Mouse (Mus musculus) left cerebral cortex, adult 8-10 months (tissue): ENCODE measurements around the gene Gm5726. TPM values are rescaled to one million over a fixed set of nuclear protein-coding genes. Genes with fewer than 3 reads are reported as not detected.
"Not testable (repeated sequence)": the region's sequence is repeated elsewhere in the genome, so short reads cannot be mapped to it uniquely, and the experiment has no call there.

Experiments
- DNase-seq, 2 experiments: peaks; one replicate each; pipeline ENCODE4 v3.0.0; 2022; ENCODE audit warnings: low spot score in 2 of 2
- total RNA-seq, 4 experiments: library from RNA; stranded (reverse); gene quantifications; 2 replicates each; pipeline ENCODE4 v1.2.4; 2022

Gm5726 gene
- not detected for total RNA-seq

GRCm38 (mm10) chr7:20545657-20546056 is at the start of gene Gm5726:
Gm5726 (minus strand) TSS chr7:20545757.
- DNase-seq = not testable (repeated sequence)

DNA sequence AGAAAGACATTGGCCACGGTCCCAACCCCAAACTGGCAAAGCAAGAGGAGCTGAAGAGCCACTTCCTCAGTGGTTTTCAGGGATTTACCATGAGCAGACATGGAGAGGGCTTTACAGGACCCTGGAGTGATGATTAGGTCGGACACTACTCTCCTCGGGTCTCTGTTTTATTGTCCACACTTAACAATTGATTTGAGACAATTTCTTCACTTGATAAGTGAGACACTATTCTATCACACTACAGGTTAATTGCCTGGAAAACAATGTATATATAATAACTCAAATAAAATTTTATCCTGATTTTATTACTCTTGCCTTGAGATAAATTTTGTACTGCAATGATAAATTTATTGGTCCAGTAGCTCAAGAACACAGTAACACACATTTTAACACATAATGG is 30.6 kb upstream of the Gm5726 start, which contains the start of gene Gm4141:
Gene Gm4141, minus strand, starts transcription at position 101 of the 400 bp plus-strand sequence.
- DNase-seq = not testable (repeated sequence)

DNA sequence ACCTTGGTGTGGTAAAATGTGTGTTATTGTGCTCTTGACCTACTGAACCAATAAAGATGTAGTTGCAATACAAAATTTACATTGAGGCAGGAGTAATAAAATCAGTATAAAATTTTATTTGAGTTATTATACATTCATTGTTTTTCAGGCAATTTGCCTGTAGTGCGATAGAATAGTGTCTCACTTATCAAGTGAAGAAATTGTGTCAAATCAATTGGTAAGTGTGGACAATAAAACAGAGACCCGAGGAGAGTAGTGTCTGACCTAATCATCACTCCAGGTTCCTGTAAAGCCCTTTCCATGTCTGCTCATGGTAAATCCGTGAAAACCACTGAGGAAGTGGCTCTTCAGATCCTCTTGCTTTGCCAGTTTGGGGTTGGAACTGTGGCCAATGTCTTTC is 12.0 kb downstream of the Gm5726 start, which contains the start of gene Vmn1r104:
Gene Vmn1r104, plus strand, starts transcription at position 301 of the 400 bp plus-strand sequence.
- not testable (repeated sequence) for DNase-seq

DNA sequence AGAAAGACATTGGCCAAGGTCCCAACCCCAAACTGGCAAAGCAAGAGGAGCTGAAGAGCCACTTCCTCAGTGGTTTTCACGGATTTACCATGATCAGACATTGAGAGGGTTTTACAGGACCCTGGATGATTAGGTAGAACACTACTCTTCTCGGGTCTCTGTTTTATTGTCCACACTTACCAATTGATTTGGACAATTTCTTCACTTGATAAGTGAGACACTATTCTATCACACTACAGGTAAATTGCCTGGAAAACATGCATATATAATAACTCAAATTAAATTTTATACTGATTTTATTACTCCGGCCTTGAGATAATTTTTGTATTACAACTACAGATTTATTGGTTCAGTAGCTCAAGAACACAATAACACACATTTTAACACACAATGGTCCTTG is 35.1 kb downstream of the Gm5726 start, which contains the start of gene Vmn1r103:
Gene Vmn1r103, minus strand, starts transcription at position 101 of the 400 bp plus-strand sequence.
- DNase-seq = not testable (repeated sequence)

Other genes starting within 250 kb of the Gm5726 start
- gene Gm4133, start 211.7 kb downstream of the Gm5726 start, total RNA-seq = not detected
- gene Gm5728, start 170.3 kb downstream of the Gm5726 start, total RNA-seq = not detected
- gene Vmn1r100, start 127.8 kb downstream of the Gm5726 start, total RNA-seq = not detected
- not detected for gene Vmn1r101, start 103.2 kb downstream of the Gm5726 start, total RNA-seq
- gene Gm10670, start 70.8 kb downstream of the Gm5726 start, total RNA-seq = not detected
- gene Vmn1r103, start 35.2 kb downstream of the Gm5726 start, total RNA-seq = not detected
- gene Vmn1r104, start 11.9 kb downstream of the Gm5726 start, total RNA-seq = not detected
- not detected for gene Gm4141, start 30.5 kb upstream of the Gm5726 start, total RNA-seq
- not detected for gene Gm4513, start 53.3 kb upstream of the Gm5726 start, total RNA-seq
- not detected for gene Vmn1r107, start 123.2 kb upstream of the Gm5726 start, total RNA-seq
- gene Vmn1r111, start 157.5 kb upstream of the Gm5726 start, total RNA-seq = not detected
- gene Gm10668, start 184.9 kb upstream of the Gm5726 start, total RNA-seq = not detected
- gene Vmn1r112, start 225.4 kb upstream of the Gm5726 start, total RNA-seq = not detected
- not detected for gene Vmn1r113, start 241.5 kb upstream of the Gm5726 start, total RNA-seq